Mouse (Mus musculus) mouse embryonic stem cell (cell line): ENCODE measurements around the gene C1qtnf3.

Experiments used
- in situ Hi-C, 2 experiments: fragments of 300-500 bp; cut with MboI; formaldehyde crosslinking; loops; 1 replicate in 1 of 2; 3 replicates in 1 of 2; pipeline ENCODE4 v1.14.3; 2019 to 2020; ENCODE audit warnings: low sequenced_read_pairs in 2 of 2, low pct_unique_long_range_greater_than_20kb in 1 of 2, mixed read lengths in 1 of 2; ENCODE audit not compliant: unreplicated experiment in 1 of 2

The C1qtnf3 gene

GRCm38 (mm10) chr15:10951951-10952759 is at the start of gene C1qtnf3:
Gene C1qtnf3, plus strand, starts transcription at chr15:10952332.
- in situ Hi-C loops, result no loop called here

- in situ Hi-C loops, result no loop called here
Measured at GRCm38 (mm10) chr15:10902360-10902759, 49.8 kb upstream of the C1qtnf3 start.

DNA sequence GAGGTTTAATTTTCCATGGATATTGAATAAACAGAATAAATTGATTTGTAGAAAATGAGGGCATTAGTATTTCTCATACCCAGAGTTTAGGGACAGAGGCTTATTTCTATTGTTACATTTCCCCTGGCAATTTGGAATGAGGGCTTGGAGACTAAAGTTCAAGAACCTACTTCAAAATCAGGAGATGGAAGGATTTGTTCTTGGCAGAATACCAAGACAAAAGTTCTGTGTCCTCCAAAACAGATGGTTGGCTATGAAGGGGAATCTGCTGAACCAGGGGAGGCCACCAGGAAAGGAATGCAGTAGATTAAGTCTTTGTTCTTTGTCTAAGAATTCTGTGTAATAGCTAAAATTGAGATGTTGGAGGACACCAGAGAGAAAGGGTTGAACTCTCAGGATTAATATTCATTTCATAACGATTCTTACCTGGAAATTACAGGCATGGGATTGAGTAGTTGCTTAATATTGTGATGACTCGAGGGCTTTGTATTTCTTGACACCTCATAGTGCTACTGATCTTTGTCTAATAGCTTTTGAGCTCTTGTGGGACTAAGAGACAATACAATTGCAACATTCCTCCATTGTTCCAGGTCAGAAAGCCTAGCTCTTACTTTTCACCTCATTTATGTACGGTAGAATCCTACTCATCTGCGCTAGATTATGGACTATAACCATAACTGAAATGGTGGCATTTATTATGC is 35.4 kb upstream of the C1qtnf3 start:
- in situ Hi-C loops, result no loop called here

DNA sequence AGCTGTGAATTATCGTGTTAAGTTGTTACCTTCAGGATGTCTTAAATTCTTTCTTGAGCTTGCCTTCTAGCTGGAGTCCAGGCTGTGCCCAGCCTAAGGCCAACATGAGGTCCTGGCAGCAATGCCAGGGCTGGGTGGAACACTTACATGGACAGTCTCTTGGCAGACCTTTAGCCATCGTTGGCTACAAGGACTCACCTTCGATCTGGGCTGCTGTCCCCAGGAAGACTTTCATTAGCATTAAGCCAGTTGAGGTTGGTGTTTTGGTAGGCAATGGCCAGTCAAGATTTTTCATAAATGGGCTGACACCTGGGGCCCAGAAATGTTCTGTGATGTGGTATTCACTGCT is 34.8 kb upstream of the C1qtnf3 start:
- in situ Hi-C loops, result no loop called here

- in situ Hi-C loops, result loop anchor here in 1 of 2 experiments (10.0 kb wide), 1 partner anchor 95 kb away; no protein-coding TSS in a partner anchor
Measured at GRCm38 (mm10) chr15:10920212-10920611, 31.9 kb upstream of the C1qtnf3 start.

DNA sequence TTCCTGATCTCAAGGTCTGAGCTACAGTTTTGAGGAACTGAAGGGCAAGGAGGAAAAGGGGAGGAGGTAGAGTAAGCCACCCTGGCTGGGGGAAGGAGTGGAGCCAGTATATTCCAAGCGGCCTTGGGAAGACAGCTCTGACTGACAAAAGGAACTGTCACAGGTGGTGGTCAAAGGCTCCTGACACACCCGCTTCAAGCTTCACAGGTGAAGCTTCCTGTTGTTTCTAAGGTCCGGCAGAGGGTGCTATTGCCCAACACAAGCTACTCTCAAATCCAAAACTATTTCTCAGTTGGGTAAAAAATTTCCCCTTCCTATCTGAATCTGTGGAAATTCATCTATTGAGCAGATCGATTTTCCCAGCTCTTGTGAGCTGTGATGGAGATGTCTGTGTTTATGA is 31.1 kb upstream of the C1qtnf3 start:
- in situ Hi-C loops, result loop anchor here in 1 of 2 experiments (10.0 kb wide), 1 partner anchor 94 kb away; no protein-coding TSS in a partner anchor

- in situ Hi-C loops, result loop anchor here in 1 of 2 experiments (10.0 kb wide), 1 partner anchor 93 kb away; no protein-coding TSS in a partner anchor
Measured at GRCm38 (mm10) chr15:10922061-10922460, 30.1 kb upstream of the C1qtnf3 start.

DNA sequence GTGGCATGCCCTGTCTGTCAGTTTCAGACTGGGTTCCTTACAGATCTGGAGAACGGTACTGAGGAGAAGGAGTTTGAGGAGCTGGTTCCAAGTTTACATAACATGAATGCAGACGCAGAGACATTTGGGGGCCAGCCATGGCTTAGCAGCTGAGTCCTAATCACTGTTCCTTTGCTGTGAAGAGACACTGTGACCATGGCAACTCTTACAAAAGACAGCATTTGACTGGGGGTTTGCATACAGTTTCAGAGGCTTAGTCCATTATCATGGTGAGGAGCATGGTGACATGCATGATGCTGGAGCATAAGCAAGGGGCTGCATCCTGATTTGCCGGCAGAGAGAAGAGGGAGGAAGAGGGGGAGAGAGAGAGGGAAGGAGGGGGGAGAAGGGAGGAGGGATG is 29.6 kb upstream of the C1qtnf3 start:
- in situ Hi-C loops, result loop anchor here in 1 of 2 experiments (10.0 kb wide), 1 partner anchor 92 kb away; no protein-coding TSS in a partner anchor

GRCm38 (mm10) chr15:10923076-10923995 is 28.8 kb upstream of the C1qtnf3 start:
- in situ Hi-C loops, result loop anchor here in 1 of 2 experiments (10.0 kb wide), 1 partner anchor 91 kb away; no protein-coding TSS in a partner anchor

- in situ Hi-C loops, result loop anchor here in 1 of 2 experiments (10.0 kb wide), 1 partner anchor 87 kb away; no protein-coding TSS in a partner anchor
Measured at GRCm38 (mm10) chr15:10927325-10927724, 24.8 kb upstream of the C1qtnf3 start.

GRCm38 (mm10) chr15:10928633-10929270 is 23.4 kb upstream of the C1qtnf3 start:
- in situ Hi-C loops, result loop anchor here in 1 of 2 experiments (10.0 kb wide), 1 partner anchor 86 kb away; no protein-coding TSS in a partner anchor

DNA sequence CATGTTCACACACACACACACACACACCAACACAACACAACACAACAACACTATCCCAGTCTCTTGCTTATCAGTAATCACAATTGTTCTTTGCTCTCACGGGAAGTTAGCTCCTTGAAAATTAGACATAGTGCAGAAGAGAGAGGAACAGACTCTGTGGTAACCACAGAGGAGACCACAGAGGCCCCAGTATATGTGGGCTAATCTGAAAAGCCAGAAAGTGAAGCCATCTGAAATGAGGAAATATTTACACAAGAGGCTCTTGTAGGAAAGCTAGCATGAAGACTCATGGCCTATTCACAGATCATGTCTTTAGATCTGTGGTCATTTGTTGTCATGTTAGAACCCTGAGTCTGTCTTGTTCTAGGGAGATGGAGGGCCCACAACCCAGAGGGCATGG is 18.2 kb upstream of the C1qtnf3 start:
- in situ Hi-C loops, result no loop called here

DNA sequence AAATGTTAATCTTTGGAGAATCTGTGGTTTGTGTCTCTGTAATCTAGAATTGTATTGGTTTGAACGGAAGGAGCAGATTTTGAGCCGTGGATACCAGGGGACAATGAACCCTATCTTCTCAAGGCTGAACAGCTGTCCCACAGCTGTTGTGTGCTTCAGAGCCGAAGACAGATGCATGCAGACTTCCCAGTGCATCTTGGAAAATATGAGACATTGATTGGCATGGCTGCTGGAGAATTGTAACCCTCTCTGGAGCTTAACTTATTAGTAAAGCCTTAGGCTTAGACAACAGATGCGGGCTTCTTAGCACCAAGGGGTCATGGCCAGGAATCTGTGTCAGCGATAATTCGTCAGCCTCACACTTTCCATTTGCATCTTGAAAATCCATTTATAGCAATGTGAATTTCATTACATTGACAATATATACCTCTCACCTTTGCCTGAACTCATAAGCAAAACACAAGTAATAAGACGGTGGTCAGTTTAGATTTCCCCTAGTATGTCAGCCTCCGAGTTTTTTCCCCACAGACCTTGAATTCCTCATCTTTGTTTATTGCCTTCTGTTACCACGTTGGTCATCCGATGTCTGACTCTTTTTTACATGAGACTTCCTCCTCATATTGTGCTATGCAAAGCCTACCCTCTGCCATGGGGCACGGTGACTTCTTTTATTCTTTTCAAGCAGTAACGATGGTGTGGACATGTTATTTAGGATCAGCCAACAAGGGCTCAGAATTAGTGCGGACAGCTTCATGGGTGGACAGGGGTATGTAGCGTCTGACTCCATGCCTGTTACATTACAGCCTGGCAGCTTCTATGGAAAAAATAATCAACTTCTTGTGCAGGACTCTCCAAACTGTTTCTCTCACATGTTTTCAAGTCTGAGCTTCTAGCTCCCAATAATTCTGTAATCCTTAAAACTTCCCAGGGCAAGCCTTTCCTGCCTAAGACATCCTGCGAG is 11.7 kb upstream of the C1qtnf3 start:
- in situ Hi-C loops, result no loop called here

DNA sequence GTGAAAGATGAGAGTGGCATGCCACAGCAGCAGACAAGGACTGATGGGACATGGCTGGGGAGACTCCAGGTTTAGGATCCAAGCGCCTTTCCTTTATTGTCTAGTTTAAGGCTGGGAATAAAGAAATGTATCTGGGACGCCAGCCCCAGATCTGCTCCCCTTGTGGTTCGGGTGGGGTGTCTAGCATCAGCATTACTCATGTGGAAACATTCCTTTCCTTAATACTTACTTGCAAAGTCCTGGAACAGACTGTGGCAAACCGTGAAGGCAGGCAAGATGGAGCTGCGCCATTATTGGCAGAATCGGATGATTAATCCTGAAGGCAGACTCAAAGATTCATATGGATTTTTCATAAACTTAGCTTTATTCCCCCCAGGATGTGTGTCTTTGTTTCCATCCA is 10.2 kb upstream of the C1qtnf3 start:
- in situ Hi-C loops, result no loop called here

DNA sequence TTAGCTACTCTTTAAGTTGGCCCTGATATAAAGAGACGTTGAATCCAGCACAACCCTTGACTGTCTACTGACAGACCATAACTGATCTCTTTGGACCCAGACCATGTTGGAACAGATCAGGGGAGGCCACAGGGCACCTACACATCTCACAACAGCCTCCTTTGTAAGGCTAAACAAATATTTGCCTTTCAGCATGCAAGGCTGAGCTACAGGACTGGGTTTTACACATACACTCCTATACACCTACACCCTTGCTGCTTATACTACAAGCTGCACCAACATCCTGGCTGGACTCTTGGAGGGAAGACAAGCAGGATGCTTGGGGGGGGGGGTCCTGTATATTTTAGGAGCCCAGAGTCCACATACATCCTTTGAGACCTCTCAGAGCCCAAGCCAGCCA is 4.3 kb upstream of the C1qtnf3 start:
- in situ Hi-C loops, result no loop called here

- in situ Hi-C loops, result no loop called here
Measured at GRCm38 (mm10) chr15:10952760-10953305, 701 bp downstream of the C1qtnf3 start.

DNA sequence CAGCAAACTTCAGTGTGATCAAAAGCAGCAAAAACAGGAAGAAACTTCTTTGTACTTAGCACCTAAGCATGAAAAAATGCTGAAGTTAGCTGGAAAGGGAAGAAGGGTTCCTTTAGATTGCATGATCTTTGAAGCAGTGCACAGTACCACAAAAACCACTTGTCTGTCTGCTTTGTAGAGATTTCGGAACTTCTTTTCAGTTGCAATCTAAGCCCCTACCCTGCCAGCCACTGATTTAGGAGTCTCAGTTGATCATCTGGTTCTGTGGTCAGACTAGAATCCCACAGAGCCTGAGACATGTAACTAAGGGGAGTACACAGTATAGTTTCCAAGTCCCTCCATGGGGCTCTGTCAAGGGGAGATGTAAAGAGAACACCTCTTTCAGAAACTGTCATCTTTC is 1.3 kb downstream of the C1qtnf3 start:
- in situ Hi-C loops, result no loop called here
